Mouse (Mus musculus) heart, adult 2 months (tissue): ENCODE results near the gene Lyzl4.

Experiments used
- CTCF ChIP-seq: fragments of 200-600 bp; IDR thresholded peaks from 2 replicates; pipeline ENCODE4 v1.8.1; 2022; ENCODE audit warnings: antibody characterized with exemption, mild to moderate bottlenecking, moderate library complexity
- EP300 ChIP-seq: fragments of 200-500 bp; IDR thresholded peaks from 2 replicates; pipeline ENCODE4 v1.6.1; 2011; ENCODE audit warnings: low read depth, low read length, control low read depth; ENCODE audit not compliant: insufficient read depth
- POLR2A ChIP-seq: fragments of 200-500 bp; IDR thresholded peaks from 2 replicates; pipeline ENCODE4 v1.6.1; 2011; ENCODE audit warnings: mild to moderate bottlenecking, low read depth, low read length, control low read depth; ENCODE audit not compliant: insufficient read depth

GRCm38 (mm10) chr9:121667822-121668221 is 25.9 kb upstream of the Lyzl4 start:
- no peak for TF ChIP-seq POLR2A
- no peak for TF ChIP-seq CTCF
- no peak for TF ChIP-seq EP300
